Mouse (Mus musculus) lung, adult 2 months (tissue): Measurements from ENCODE around the gene Ccni. TPM values are rescaled to one million over a fixed set of nuclear protein-coding genes. Genes with fewer than 3 reads are reported as not detected.

ENCODE experiments used
- DNase-seq: peaks from one replicate; pipeline ENCODE4 v3.0.0; 2022
- H3K4me1 ChIP-seq: fragments of 200-500 bp; 2 replicates; pipeline ENCODE4 v1.6.1; 2011; ENCODE audit warnings: low read length; ENCODE audit not compliant: control insufficient read depth, insufficient read depth
- H3K4me3 ChIP-seq: fragments of 200-500 bp; replicated peaks from 2 replicates; pipeline ENCODE3; 2011; ENCODE audit warnings: low read depth, mild to moderate bottlenecking, control low read depth, low read length; ENCODE audit errors: extremely low read depth
- CTCF ChIP-seq: fragments of 200-500 bp; IDR thresholded peaks from 2 replicates; pipeline ENCODE4 v1.5.1; 2011; ENCODE audit warnings: mild to moderate bottlenecking, low read length, control low read depth; ENCODE audit not compliant: insufficient read depth
- POLR2A ChIP-seq: fragments of 200-500 bp; IDR thresholded peaks from 2 replicates; pipeline ENCODE4 v1.6.1; 2011; ENCODE audit warnings: low read depth, mild to moderate bottlenecking, control low read depth, low read length, borderline replicate concordance; ENCODE audit errors: extremely low read depth
- WGBS: fragments of 180-500 bp; shearing (Covaris S2); methylation state at CpG from one replicate; pipeline ENCODE4 v1.1.7; 2018; 5-methylcytosine and 5-hydroxymethylcytosine counted together
- polyA plus RNA-seq: library from polyadenylated mRNA; depleted of rRNA; stranded (reverse); fragments of >200 nt; gene quantifications from 2 replicates; pipeline ENCODE4 v1.2.3, GENCODE M21; 2012; rRNA removed

Ccni gene
- polyA plus RNA-seq, 1 experiment, result 97.1 TPM

- no peak for DNase-seq
- Histone ChIP-seq H3K4me3 (no peak overlapping the region), H3K4me1 (peaks cover 23% of the 10 kb centered on the region)
- 60% methylated on average over 5 of the region's 5 CpGs for WGBS
- TF ChIP-seq POLR2A (no peak), CTCF (no peak)
Observed at GRCm38 (mm10) chr5:93144874-93145273, 61.4 kb downstream of the Ccni start.

GRCm38 (mm10) chr5:93143360-93144091, 62.8 kb downstream of the Ccni start:
- no peak overlapping the region for H3K4me3 ChIP-seq
- no peak for TF ChIP-seq CTCF
- TF ChIP-seq POLR2A, result no peak
- 53% methylated on average over 12 of the region's 12 CpGs for WGBS
- DNase-seq, result no peak
- H3K4me1 ChIP-seq, result peaks cover 19% of the 10 kb centered on the region

- Histone ChIP-seq H3K4me3 (no peak overlapping the region), H3K4me1 (peaks cover 12% of the 10 kb centered on the region)
- 67% methylated on average over 5 of the region's 5 CpGs for WGBS
- no peak for DNase-seq
- no peak for TF ChIP-seq POLR2A
- TF ChIP-seq CTCF, result no peak
Observed at GRCm38 (mm10) chr5:93140747-93141146, 65.5 kb downstream of the Ccni start.

- 88% methylated on average over 9 of the region's 9 CpGs for WGBS
- Histone ChIP-seq H3K4me3 (no peak overlapping the region), H3K4me1 (peaks cover 10% of the 10 kb centered on the region)
- TF ChIP-seq CTCF (no peak), POLR2A (no peak)
- no peak for DNase-seq
Observed at GRCm38 (mm10) chr5:93139350-93139749, 66.9 kb downstream of the Ccni start.

GRCm38 (mm10) chr5:93136956-93137586, 69.2 kb downstream of the Ccni start:
- H3K4me3 ChIP-seq, result no peak overlapping the region
- H3K4me1 ChIP-seq, result peaks cover 13% of the 10 kb centered on the region
- peak; percentile 34 for DNase-seq
- no peak for TF ChIP-seq CTCF
- TF ChIP-seq POLR2A, result no peak
- 21% methylated on average over 5 of the region's 5 CpGs for WGBS

GRCm38 (mm10) chr5:93135368-93136107, 70.8 kb downstream of the Ccni start:
- 46% methylated on average over 10 of the region's 10 CpGs for WGBS
- DNase-seq, result no peak
- Histone ChIP-seq H3K4me1 (peaks cover 19% of the 10 kb centered on the region), H3K4me3 (no peak overlapping the region)
- TF ChIP-seq CTCF (no peak), POLR2A (no peak)

GRCm38 (mm10) chr5:93133445-93134244, 72.7 kb downstream of the Ccni start:
- H3K4me3 ChIP-seq, result peak overlapping the region; percentile 2
- peaks cover 25% of the 10 kb centered on the region for H3K4me1 ChIP-seq
- no peak for DNase-seq
- no peak for TF ChIP-seq POLR2A
- no peak for TF ChIP-seq CTCF
- WGBS, result 25% methylated on average over 10 of the region's 10 CpGs

Other genes with a start within 250 kb of the Ccni start
- 2.0 and 2.2 TPM in 2 replicates for gene Sowahb, start 161.5 kb downstream of the Ccni start, polyA plus RNA-seq
- 32.8 and 46.8 TPM in 2 replicates for gene Sept11, start 113.1 kb downstream of the Ccni start, polyA plus RNA-seq
- not detected in 2 replicates for gene 2010109A12Rik, start within 50 bp of the Ccni start, polyA plus RNA-seq
- gene Ccng2, start 60.8 kb upstream of the Ccni start, polyA plus RNA-seq, result 23.6 and 56.6 TPM in 2 replicates